Mouse (Mus musculus) hindbrain, postnatal 0 days (tissue): ENCODE data around the gene Chil5. TPM values are rescaled to one million over a fixed set of nuclear protein-coding genes. Genes with fewer than 3 reads are reported as not detected.
"Not testable (repeated sequence)": the region's sequence is repeated elsewhere in the genome, so short reads cannot be mapped to it uniquely, and the experiment has no call there.

Source experiments
- ATAC-seq: fragments of 200-750 bp; cut with Nextera tagmentation; 2 replicates; pipeline ENCODE4 v1.8.0; 2017; ENCODE audit warnings: mild to moderate bottlenecking, moderate TSS enrichment, moderate library complexity
- DNase-seq: peaks from one replicate; pipeline ENCODE4 v3.0.0-alpha.2; 2015; ENCODE audit warnings: low spot score
- H3K27ac ChIP-seq: fragments of 300-500 bp; sonication (generic); 2 replicates; pipeline ENCODE4 v1.5.1; 2014; ENCODE audit warnings: mild to moderate bottlenecking
- H3K27me3 ChIP-seq: fragments of 300-500 bp; sonication (generic); 2 replicates; pipeline ENCODE4 v1.6.1; 2014; ENCODE audit warnings: low read length, mixed read lengths; ENCODE audit not compliant: insufficient read depth
- H3K36me3 ChIP-seq: fragments of 300-500 bp; sonication (generic); 2 replicates; pipeline ENCODE4 v1.6.1; 2014; ENCODE audit warnings: low read length, mixed read lengths; ENCODE audit not compliant: insufficient read depth
- H3K4me1 ChIP-seq: fragments of 300-500 bp; sonication (generic); 2 replicates; pipeline ENCODE4 v1.6.1; 2014; ENCODE audit warnings: antibody characterized with exemption, low read length, mixed read lengths; ENCODE audit not compliant: insufficient read depth
- H3K4me2 ChIP-seq: fragments of 300-500 bp; sonication (generic); 2 replicates; pipeline ENCODE4 v1.6.1; 2014; ENCODE audit warnings: low read depth, mild to moderate bottlenecking, low read length, moderate library complexity, mixed read lengths
- H3K4me3 ChIP-seq: fragments of 300-500 bp; sonication (generic); 2 replicates; pipeline ENCODE4 v1.5.1; 2014; ENCODE audit warnings: low read length
- H3K9ac ChIP-seq: fragments of 300-500 bp; sonication (generic); replicated peaks from 2 replicates; pipeline ENCODE4 v1.6.1; 2014; ENCODE audit warnings: mild to moderate bottlenecking, low read length, moderate library complexity, mixed read lengths
- H3K9me3 ChIP-seq: fragments of 300-500 bp; sonication (generic); 2 replicates; pipeline ENCODE4 v1.6.1; 2016; ENCODE audit warnings: low read length, mixed read lengths
- CTCF ChIP-seq: IDR thresholded peaks from 2 replicates; pipeline ENCODE4 v1.5.1; 2016; ENCODE audit warnings: antibody characterized with exemption, control low read depth, low read depth
- WGBS: fragments of 180-500 bp; shearing (Covaris S2); extraction: QIAGEN DNeasy Blood & Tissue Kit; methylation state at CpG from one replicate; pipeline ENCODE4 v1.1.7; 2014; 5-methylcytosine and 5-hydroxymethylcytosine counted together
- polyA plus RNA-seq: library from polyadenylated mRNA; unstranded; fragments of >200 nt; fragmentation: Nextera tagmentation; extraction: Ambion mirVana; gene quantifications from 2 replicates; pipeline ENCODE4 v1.2.1, GENCODE M21; 2015
- total RNA-seq: library from RNA; depleted of rRNA; stranded (reverse); fragments of >200 nt; gene quantifications from 2 replicates; pipeline ENCODE4 v1.2.3, GENCODE M21; 2014; rRNA removed

Gene Chil5
- total and polyA plus RNA-seq, 2 experiments from 2014 or later: 0.23 TPM; not detected in 1

DNA sequence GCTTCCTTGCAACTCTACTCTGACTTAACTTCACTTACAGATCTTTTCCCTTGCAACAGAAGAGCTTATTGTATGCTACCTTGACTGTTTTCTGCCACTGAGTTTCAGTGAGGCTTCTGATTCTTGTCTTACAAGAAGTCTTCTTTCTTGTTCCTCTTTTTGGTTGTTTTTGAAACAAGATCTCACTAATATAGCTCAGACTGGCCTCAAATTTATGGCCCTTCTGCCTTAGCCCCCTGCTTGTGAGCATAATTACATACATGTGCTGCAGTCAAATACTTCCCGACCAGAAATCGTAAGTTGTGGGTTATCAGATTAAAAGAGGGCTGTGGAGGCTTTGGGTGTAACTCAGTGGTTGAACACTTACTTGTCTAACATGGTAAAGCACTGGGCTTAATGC lies 37.9 kb downstream of the Chil5 start:
- no peaks in the 10 kb centered on the region for H3K36me3 ChIP-seq
- H3K4me1 ChIP-seq: no peaks in the 10 kb centered on the region
- WGBS: 74% methylated on average over 2 of the region's 2 CpGs
- no peak overlapping the region for H3K4me2 ChIP-seq
- no peak overlapping the region for H3K27ac ChIP-seq
- TF ChIP-seq CTCF: no peak
- DNase-seq (no peak), ATAC-seq (no peak)
- no peak overlapping the region for H3K4me3 ChIP-seq
- H3K27me3 ChIP-seq: no peaks in the 10 kb centered on the region
- H3K9me3 ChIP-seq: no peaks in the 10 kb centered on the region
- no peak overlapping the region for H3K9ac ChIP-seq

DNA sequence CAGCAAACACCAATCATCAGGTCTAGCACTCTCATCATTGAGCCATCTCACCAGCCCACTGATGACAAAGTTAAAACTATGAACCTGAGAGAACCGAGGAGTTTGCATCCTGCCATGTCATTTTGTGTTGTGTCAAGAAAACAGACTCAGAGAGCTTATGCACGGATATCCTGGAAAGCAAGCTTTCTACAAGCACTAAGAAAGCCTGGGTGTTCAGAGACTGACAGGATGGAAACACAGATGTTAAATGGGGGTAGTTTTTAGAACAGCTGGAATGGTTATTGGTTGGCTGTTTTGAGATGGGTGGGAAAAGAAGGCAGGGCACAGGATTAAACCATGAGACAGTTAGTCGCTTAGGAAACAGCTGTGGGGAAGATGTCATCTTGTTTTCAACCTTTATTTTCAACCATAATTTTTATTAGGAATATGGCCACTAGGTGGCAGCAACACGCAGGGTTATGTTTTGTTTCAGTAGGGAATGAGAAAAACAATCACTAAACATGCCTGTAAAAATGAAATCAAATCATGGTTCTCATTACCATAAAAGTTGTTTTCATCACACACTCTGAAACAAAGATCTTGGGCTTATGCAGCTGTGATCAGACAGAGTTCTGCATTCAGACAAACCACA lies 40.8 kb downstream of the Chil5 start:
- peak; percentile 74 for TF ChIP-seq CTCF
- WGBS: 26% methylated on average over 4 of the region's 4 CpGs
- DNase-seq: peak; percentile 83
- no peak overlapping the region for H3K27ac ChIP-seq
- no peak overlapping the region for H3K9ac ChIP-seq
- H3K4me2 ChIP-seq: no peak overlapping the region
- no peaks in the 10 kb centered on the region for H3K9me3 ChIP-seq
- ATAC-seq: peak; percentile 72
- no peaks in the 10 kb centered on the region for H3K36me3 ChIP-seq
- H3K4me1 ChIP-seq: no peaks in the 10 kb centered on the region
- no peaks in the 10 kb centered on the region for H3K27me3 ChIP-seq
- H3K4me3 ChIP-seq: no peak overlapping the region

DNA sequence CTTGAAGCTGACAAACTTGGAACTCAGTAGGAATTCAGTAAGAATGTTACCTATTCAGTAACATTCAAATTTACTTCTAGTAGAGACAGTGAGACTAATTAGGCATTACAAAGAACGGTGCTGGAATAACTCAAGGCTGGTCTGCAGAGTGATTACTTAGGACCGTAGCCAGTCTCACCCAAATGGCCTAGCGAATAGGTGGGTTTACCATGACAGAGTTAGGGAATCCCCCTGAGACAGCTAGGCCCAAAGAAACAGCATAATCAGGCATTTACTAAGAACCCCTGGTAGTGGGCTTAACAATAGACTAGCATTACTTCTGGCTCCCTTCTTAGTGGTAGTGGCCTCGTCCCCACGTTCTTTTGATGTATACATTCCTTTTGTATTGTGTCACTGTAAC lies 43.0 kb downstream of the Chil5 start:
- H3K4me1 ChIP-seq, H3K4me3 ChIP-seq, H3K27me3 ChIP-seq, H3K4me2 ChIP-seq, H3K9ac ChIP-seq, DNase-seq, H3K9me3 ChIP-seq, H3K36me3 ChIP-seq, H3K27ac ChIP-seq, ATAC-seq: not testable (repeated sequence)
- WGBS: 43% methylated on average over 5 of the region's 5 CpGs

DNA sequence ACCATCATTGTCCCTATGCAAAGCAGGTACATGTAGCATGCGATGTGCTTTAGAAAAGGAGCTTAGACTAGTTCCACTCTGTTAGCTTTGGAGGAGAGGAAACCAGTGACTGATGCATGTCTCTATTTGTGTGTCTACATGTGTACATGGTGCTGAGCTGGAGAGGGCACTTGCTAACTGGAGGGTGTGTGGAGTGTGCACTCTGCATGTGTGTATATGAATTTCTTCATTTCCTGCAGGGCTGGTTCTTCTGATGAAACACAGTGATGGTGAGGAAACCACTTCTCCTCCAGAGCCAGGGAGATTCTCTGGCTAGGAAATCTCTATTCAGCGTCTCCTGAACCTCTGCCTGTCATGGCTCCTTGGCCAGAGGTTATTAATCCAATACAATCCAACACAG lies 58.4 kb downstream of the Chil5 start:
- Histone ChIP-seq H3K9me3 (no peaks in the 10 kb centered on the region), H3K4me2 (no peak overlapping the region), H3K4me1 (no peaks in the 10 kb centered on the region), H3K9ac (no peak overlapping the region), H3K36me3 (no peaks in the 10 kb centered on the region), H3K27me3 (no peaks in the 10 kb centered on the region), H3K27ac (no peak overlapping the region), H3K4me3 (no peak overlapping the region)
- no peak for TF ChIP-seq CTCF
- DNase-seq (no peak), ATAC-seq (no peak)
- WGBS: 95% methylated on average over 2 of the region's 2 CpGs

DNA sequence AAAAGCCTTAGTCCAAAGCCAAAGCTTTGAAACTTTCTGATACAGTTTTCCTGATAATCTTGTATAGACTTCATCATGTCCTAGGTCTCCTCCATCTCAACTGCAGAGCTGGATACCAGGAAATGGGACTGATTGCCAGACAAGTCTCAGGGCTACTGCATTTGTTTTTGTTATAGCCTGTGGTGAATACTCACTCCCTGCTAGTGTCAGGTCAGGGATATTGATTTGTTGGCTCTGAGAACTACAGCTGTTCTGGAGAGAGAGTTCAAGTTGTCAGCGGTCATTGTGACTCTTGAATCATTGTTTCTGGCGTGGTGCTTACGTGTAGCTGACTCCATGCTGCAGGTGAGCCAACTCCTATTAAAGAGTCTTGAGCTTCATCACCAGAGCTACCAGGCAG lies 59.2 kb downstream of the Chil5 start, which contains the start of gene Ovgp1:
Gene Ovgp1, plus strand, starts transcription at position 301 of the 400 bp plus-strand sequence.
- DNase-seq: no peak
- Histone ChIP-seq H3K9ac (no peak within 1 kb of the TSS), H3K4me1 (no peaks in the 10 kb centered on the region), H3K27ac (no peak within 1 kb of the TSS), H3K4me3 (no peak within 1 kb of the TSS), H3K4me2 (no peak within 1 kb of the TSS), H3K36me3 (no peaks in the 10 kb centered on the region; the same call in 1 of the 2 replicates), H3K27me3 (no peaks in the 10 kb centered on the region), H3K9me3 (no peaks in the 10 kb centered on the region)
- 70% methylated on average over 3 of the region's 3 CpGs for WGBS
- no peak for TF ChIP-seq CTCF
- ATAC-seq: no peak

DNA sequence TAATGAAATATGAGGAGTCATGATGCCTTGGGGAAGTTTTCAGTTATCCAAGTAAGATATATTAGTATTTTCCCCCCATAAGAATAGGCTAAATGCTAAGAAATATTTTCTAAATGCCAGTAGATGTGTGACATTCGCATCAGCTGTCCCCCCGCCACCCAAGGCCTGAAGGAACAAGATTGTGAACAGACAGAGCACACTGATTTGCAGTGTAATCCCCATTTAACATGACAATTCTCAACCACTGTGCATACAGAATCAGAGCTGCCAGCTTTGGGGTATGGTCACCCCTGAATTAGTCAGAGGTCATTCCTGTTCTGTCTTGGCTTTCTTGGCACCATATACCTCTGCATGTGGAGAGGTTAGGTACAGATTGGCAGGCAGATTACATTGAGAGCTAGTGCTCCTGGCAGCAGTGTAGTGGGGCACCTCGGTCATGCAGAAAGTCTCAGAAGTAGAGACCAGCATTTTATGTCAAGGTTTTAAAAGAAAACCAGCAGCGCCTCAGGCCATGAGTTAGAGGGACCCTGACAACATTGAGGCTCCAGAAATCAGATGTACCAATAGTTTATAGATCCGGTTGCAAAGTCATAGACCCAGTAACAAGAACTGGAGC lies 60.7 kb downstream of the Chil5 start:
- Histone ChIP-seq H3K36me3 (peaks cover 7% of the 10 kb centered on the region), H3K4me3 (no peak overlapping the region), H3K27me3 (no peaks in the 10 kb centered on the region), H3K4me1 (no peaks in the 10 kb centered on the region), H3K4me2 (no peak overlapping the region), H3K27ac (no peak overlapping the region), H3K9ac (no peak overlapping the region), H3K9me3 (no peaks in the 10 kb centered on the region)
- DNase-seq: no peak
- WGBS: 80% methylated on average over 5 of the region's 5 CpGs
- ATAC-seq: no peak
- TF ChIP-seq CTCF: no peak

Other genes starting within 250 kb of the Chil5 start
- 17.1 and 19.0 TPM in 2 replicates for gene Rap1a, start 231.5 kb downstream of the Chil5 start, total RNA-seq
- 78.6 and 85.8 TPM in 2 replicates for gene Rap1a, start 231.5 kb downstream of the Chil5 start, polyA plus RNA-seq
- 0.16 and 0.93 TPM in 2 replicates for gene Adora3, start 162.0 kb downstream of the Chil5 start, total RNA-seq
- gene Adora3, start 162.0 kb downstream of the Chil5 start, polyA plus RNA-seq: 0.18 and 0.32 TPM in 2 replicates
- gene Tmigd3, start 161.9 kb downstream of the Chil5 start, total RNA-seq: not detected in 2 replicates
- not detected in 2 replicates for gene Tmigd3, start 161.9 kb downstream of the Chil5 start, polyA plus RNA-seq
- gene I830077J02Rik, start 100.2 kb downstream of the Chil5 start, total RNA-seq: 0.14 and 0.21 TPM in 2 replicates
- gene I830077J02Rik, start 100.2 kb downstream of the Chil5 start, polyA plus RNA-seq: 0.39 and 0.41 TPM in 2 replicates
- 66.7 and 70.7 TPM in 2 replicates for gene Wdr77, start 73.4 kb downstream of the Chil5 start, total RNA-seq
- 85.1 and 88.0 TPM in 2 replicates for gene Wdr77, start 73.4 kb downstream of the Chil5 start, polyA plus RNA-seq
- 233 and 276 TPM in 2 replicates for gene Atp5f1, start 72.7 kb downstream of the Chil5 start, total RNA-seq
- 607 and 619 TPM in 2 replicates for gene Atp5f1, start 72.7 kb downstream of the Chil5 start, polyA plus RNA-seq
- 5.0 and 6.3 TPM in 2 replicates for gene Ovgp1, start 59.1 kb downstream of the Chil5 start, total RNA-seq
- gene Ovgp1, start 59.1 kb downstream of the Chil5 start, polyA plus RNA-seq: 4.5 and 5.3 TPM in 2 replicates
- gene Pifo, start 18.2 kb downstream of the Chil5 start, total RNA-seq: 2.0 and 4.3 TPM in 2 replicates
- 9.8 and 11.1 TPM in 2 replicates for gene Pifo, start 18.2 kb downstream of the Chil5 start, polyA plus RNA-seq
- gene Chia1, start 80.4 kb upstream of the Chil5 start, total RNA-seq: 1.2 and 2.0 TPM in 2 replicates
- 1.4 and 2.0 TPM in 2 replicates for gene Chia1, start 80.4 kb upstream of the Chil5 start, polyA plus RNA-seq
- gene Chil3, start 134.8 kb upstream of the Chil5 start, total RNA-seq: 0.18 TPM in 1 of 2 replicates, not detected in the other
- gene Chil3, start 134.8 kb upstream of the Chil5 start, polyA plus RNA-seq: 0.19 and 0.43 TPM in 2 replicates
- 0.11 TPM in 1 of 2 replicates, not detected in the other for gene Chil4, start 186.7 kb upstream of the Chil5 start, total RNA-seq
- 0.24 TPM in 1 of 2 replicates, not detected in the other for gene Chil4, start 186.7 kb upstream of the Chil5 start, polyA plus RNA-seq